Mouse (Mus musculus) liver, postnatal 0 days (tissue): ENCODE measurements around the gene Gna12.

Experiments used
- CTCF ChIP-seq: sonication (generic); IDR thresholded peaks from 2 replicates; pipeline ENCODE4 v1.5.1; 2016; ENCODE audit warnings: antibody characterized with exemption, low read depth
- EP300 ChIP-seq: IDR thresholded peaks from 2 replicates; pipeline ENCODE4 v1.6.1; 2016; ENCODE audit warnings: antibody characterized with exemption, low read depth, mild to moderate bottlenecking

DNA sequence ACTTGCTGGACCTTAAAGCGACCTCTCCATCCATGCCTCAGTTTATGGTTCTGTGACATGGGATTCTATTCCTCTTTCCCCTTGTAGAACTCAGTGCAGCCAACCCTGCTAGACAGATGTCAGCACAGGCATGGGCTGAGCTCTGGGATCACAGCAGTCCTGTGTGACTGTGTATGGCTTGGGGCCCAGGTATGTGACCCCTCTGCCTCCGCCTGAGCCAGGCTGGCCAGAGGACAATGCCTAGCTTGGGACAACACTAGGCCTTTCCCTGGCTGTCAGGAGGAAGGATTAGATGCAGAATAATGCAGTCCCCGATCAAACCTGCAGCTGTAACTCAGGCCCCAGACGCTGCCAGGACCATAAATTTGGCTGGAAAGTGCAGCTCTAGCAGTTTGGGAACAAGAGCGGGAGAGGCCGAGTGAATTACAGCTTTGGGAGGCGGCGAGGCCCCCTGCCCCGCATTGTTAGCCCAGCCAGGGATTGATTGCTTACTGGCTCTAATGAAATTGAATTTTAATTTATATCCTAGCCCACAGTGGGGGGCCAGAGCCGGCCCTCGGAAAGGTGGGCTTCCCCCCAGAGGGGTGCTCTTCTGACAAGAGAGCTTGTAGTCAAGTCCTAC is 25.8 kb upstream of the Gna12 start:
- TF ChIP-seq CTCF (no peak), EP300 (no peak)
